Mouse (Mus musculus) monocyte, adult 5-6 weeks (primary cell): ENCODE measurements around the gene Slco1a5. TPM values are rescaled to one million over a fixed set of nuclear protein-coding genes. Genes with fewer than 3 reads are reported as not detected.
"Not testable (repeated sequence)": the region's sequence is repeated elsewhere in the genome, so short reads cannot be mapped to it uniquely, and the experiment has no call there.

ENCODE experiments used
- ATAC-seq: fragments of 153-309, 156-312 bp; replicated peaks from 2 replicates; pipeline ENCODE4 v1.8.0; 2017; ENCODE audit warnings: mild to moderate bottlenecking; ENCODE audit not compliant: low TSS enrichment, insufficient number of reproducible peaks, severe bottlenecking, poor library complexity, low FRiP score
- total RNA-seq: library from RNA; stranded (forward); fragments of 200-1000, 200-491, 200-594 nt; gene quantifications from 3 replicates; pipeline ENCODE4 v1.2.3, GENCODE M21; 2017

The Slco1a5 gene
- total RNA-seq: not detected in 3 replicates

- no peak for ATAC-seq
These were observed at the start of gene Slco1a5 for GRCm38 (mm10) chr6:142322881-142323280. Gene Slco1a5 (minus strand): TSS chr6:142322981.

DNA sequence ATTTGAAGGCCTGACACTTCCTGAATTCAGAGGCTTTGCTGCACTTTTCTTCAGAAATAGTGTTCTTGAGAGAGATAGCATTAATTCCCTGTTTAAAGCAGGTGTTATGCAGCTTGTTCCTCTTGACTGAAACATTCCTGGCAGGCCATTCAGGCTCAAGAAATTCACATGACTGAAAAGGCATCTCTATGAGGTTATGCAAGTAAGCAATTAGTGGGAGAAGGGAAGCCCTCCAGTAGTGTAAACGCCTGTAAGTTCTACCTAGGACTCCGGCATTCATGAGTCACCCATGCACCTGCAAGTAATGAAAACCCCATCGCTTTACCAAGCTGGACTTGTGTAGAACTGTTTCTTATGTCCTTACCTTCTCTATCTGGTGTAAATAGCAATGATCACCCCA lies 46.8 kb upstream of the Slco1a5 start:
- ATAC-seq: no peak

- ATAC-seq: no peak
These were observed 44.8 kb upstream of the Slco1a5 start for GRCm38 (mm10) chr6:142367565-142367964.

- ATAC-seq: no peak
These were observed 43.8 kb upstream of the Slco1a5 start for GRCm38 (mm10) chr6:142366473-142367018.

- no peak for ATAC-seq
These were observed 43.1 kb upstream of the Slco1a5 start for GRCm38 (mm10) chr6:142365742-142366472.

- no peak for ATAC-seq
These were observed 40.3 kb upstream of the Slco1a5 start for GRCm38 (mm10) chr6:142363019-142363576.

DNA sequence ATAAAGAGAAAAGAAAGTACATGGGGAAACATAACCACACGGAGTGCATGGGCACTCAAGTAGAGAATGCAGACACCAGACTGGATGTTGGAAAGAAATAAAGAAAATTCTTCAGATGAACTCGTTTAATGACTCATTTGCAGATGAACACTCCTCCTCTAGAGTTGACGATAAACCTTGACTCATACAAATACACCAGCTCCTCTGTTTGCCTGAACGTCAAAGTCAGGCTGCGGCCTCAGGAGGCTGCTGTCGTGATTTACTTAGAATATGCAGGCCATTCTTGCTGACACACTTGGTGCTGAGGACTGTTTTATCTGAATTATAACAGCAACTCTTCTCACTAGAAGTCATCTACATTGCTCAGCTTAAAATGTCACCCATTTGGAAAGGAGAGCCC lies 39.3 kb upstream of the Slco1a5 start:
- ATAC-seq: no peak

- ATAC-seq: no peak
These were observed 34.3 kb upstream of the Slco1a5 start for GRCm38 (mm10) chr6:142357106-142357505.

DNA sequence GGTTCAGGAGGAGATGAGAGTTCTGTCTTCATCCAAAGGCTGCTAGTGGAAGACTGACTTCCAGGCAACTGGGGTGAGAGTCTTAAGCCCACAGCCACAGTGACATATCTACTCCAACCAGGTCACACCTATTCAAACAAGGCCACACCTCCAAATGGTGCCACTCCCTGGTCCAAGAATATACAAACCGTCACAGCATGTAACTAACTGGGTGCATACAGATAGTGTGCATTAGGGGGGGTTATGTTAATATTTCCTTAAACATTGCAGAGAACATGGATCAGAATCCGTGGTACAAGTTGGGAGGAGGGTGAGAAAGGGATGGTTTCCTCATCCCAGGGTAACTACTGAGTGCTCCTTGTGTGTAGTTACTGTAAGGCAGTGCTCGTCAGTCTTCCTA lies 29.3 kb upstream of the Slco1a5 start:
- ATAC-seq: not testable (repeated sequence)

GRCm38 (mm10) chr6:142347431-142348385 lies 24.9 kb upstream of the Slco1a5 start:
- no peak for ATAC-seq

DNA sequence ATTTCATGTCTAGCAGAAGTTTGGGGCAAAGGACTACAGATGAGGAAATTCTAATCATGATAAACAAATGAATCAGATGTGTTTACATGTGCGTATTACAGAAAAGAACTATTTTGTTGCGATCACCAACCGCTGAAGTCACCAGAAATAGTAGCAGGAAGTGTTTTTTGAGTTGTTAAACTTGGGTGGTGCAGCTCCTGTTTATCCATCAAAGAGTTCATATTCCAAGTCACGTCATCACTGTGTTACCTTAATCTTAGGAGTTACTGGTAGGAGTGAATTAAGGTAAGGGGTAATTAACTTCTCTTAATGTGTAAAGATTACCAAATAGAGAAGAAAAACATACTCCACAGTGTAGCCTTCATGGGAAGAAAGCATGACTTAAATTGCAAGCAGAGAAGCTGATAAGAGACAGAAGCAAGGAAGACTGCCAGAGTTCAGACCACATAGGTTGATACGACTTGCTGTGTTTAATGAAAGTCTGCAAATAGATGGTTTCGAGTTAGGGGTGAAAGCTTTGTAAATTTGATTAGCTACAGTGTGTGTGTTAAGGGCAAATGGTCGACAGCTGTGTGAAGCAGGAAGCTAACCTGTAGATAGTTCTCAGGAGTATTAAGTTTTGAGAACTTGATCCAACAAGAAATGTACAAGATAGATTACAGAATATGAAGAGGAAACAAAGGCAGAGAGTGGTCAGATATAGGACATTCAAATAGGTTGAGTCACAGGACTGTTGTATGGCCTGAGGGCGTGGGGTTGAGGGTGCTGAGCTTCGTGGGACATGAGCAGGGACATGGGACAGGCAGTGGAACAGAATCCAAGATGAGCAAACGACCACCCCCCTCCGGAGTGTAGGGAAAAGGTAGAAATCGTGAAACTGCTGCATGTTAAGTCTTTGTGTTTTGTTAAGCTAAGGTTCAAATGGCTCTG lies 23.7 kb upstream of the Slco1a5 start:
- no peak for ATAC-seq

DNA sequence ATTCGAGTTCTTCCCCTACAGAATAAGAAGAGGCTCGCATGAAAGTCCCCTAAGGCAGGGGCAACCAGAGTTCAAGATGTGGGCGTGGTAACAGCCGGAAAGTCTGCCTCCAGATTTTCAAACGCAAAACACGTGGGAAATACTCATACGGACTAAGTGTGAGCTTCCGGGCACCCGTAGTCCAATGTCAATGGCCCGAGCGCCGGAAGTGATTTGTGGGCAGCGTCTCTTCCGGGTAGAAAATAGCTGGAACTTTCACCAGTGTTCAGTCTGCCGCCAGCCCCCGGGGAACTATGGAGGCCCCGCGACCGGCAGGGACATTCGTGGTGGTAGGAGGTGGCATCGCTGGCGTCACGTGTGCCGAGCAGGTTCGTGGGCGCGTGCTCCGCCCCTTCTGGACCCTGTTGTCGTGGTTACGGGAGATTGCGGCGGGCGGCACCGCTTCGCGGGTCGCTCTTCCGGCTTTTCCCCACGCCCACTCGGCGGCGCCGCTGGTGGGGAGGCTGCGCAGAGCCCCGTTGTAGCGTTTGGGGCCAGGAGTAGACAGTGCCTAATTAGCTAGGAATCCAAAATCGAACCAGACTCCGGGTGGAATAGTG lies 22.8 kb upstream of the Slco1a5 start, which contains the start of gene Pyroxd1:
Gene Pyroxd1 (plus strand): TSS at position 215 of the 599 bp plus-strand sequence.
- ATAC-seq: peak; percentile 80

DNA sequence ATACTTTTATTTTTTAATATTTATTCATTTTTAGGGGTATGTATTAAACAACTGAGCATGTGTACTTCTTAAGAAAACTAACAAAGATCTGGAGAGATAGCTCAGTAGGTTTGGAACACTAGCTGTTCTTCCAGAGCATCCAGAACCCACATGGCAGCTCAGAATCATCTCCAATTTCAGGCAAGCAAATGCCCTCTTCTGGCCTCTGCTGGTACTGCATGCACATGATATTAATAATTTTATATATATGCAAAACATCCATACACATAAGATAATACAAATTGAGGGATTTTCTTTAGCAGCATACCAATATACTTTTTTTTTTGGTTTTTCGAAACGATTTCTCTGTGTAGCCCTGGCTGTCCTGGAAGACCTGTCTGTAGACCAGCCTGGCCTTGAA lies 20.8 kb upstream of the Slco1a5 start:
- no peak for ATAC-seq

- no peak for ATAC-seq
These were observed 16.8 kb upstream of the Slco1a5 start for GRCm38 (mm10) chr6:142339576-142339975.

GRCm38 (mm10) chr6:142338961-142339360 lies 16.2 kb upstream of the Slco1a5 start:
- ATAC-seq: no peak

- ATAC-seq: no peak
These were observed 6.4 kb upstream of the Slco1a5 start for GRCm38 (mm10) chr6:142329201-142329600.

DNA sequence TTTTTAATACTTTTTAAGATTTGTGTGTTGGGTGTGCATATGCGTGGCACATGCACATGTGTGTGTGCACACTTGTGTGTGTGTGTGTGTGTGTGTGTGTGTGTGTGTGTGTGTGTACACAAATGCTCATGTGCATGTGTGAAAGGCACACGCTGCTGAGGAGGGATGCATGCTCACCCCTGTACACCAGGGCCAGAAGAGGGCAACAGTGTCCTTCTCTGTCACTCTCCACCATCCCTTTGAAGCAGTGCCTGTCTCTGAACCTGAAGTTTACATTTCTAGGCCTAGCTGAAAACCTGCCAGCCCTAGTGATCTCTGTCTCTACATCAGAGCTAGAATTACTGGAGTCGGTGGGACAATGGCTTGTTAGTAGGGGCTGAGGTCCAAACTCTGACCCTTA lies 3.8 kb upstream of the Slco1a5 start:
- no peak for ATAC-seq

DNA sequence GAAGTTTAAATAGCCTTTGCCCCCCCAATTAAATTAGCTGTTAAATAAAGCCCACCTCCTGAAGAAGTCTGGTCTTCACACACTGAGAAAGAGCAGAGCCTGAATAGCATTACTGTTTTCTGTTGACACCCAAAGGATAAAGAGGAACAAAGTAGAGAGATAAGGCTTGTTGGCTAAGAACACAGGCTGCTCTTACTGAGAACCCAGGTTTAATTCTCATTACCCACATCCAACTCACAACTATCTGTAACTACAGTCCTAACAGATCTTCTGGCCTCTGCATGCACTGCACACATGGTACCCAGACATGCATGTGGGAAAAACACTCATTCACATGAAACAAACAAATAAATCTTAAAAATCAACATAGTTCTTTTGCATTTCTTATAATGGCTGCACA lies 5.7 kb downstream of the Slco1a5 start:
- ATAC-seq: no peak
